Mouse (Mus musculus) G1E-ER4 (cell line): ENCODE results near the gene Phf12. TPM values are rescaled to one million over a fixed set of nuclear protein-coding genes. Genes with fewer than 3 reads are reported as not detected.

ENCODE experiments used
- GATA1 ChIP-seq: IDR thresholded peaks from one replicate; pipeline ENCODE4 v1.8.0; 2012; ENCODE audit warnings: low read length, inconsistent platforms
- polyA plus RNA-seq: library from polyadenylated mRNA; stranded (reverse); fragments of >175 nt; gene quantifications from 2 replicates; pipeline ENCODE4 v1.2.3, GENCODE M21; 2012

Gene Phf12
- polyA plus RNA-seq, 1 experiment = 154 TPM

GRCm38 (mm10) chr11:78074277-78074652 is 91.7 kb downstream of the Phf12 start:
- TF ChIP-seq GATA1 = no peak

- no peak for TF ChIP-seq GATA1
Observed at GRCm38 (mm10) chr11:78074666-78075065, 92.1 kb downstream of the Phf12 start.

Other genes starting within 250 kb of the Phf12 start
- 41.9 and 55.8 TPM in 2 replicates for gene Myo18a, start 219.5 kb upstream of the Phf12 start, polyA plus RNA-seq
- not detected in 2 replicates for gene Gm10277, start 195.0 kb upstream of the Phf12 start, polyA plus RNA-seq
- gene Pipox, start 88.7 kb upstream of the Phf12 start, polyA plus RNA-seq = not detected in 2 replicates
- gene Sez6, start 52.0 kb upstream of the Phf12 start, polyA plus RNA-seq = 0.14 and 0.19 TPM in 2 replicates
- gene Dhrs13, start 49.5 kb downstream of the Phf12 start, polyA plus RNA-seq = 11.8 and 15.2 TPM in 2 replicates
- gene Flot2, start 55.2 kb downstream of the Phf12 start, polyA plus RNA-seq = 18.9 and 20.8 TPM in 2 replicates
- 6.1 and 8.8 TPM in 2 replicates for gene Eral1, start 97.6 kb downstream of the Phf12 start, polyA plus RNA-seq
- 24.2 and 24.7 TPM in 2 replicates for gene Fam222b, start 111.9 kb downstream of the Phf12 start, polyA plus RNA-seq
- gene Traf4, start 182.8 kb downstream of the Phf12 start, polyA plus RNA-seq = 23.6 and 25.9 TPM in 2 replicates
- 6.0 TPM in 2 replicates for gene Nek8, start 193.9 kb downstream of the Phf12 start, polyA plus RNA-seq
- 90.9 and 118 TPM in 2 replicates for gene Tlcd1, start 194.0 kb downstream of the Phf12 start, polyA plus RNA-seq
- 345 and 1,761 TPM in 2 replicates for gene Rpl23a, start 200.8 kb downstream of the Phf12 start, polyA plus RNA-seq
- 1.2 and 1.4 TPM in 2 replicates for gene Rab34, start 205.7 kb downstream of the Phf12 start, polyA plus RNA-seq
- gene Proca1, start 210.6 kb downstream of the Phf12 start, polyA plus RNA-seq = not detected in 2 replicates